Mouse (Mus musculus) heart, embryonic 14.5 days (tissue): ENCODE data around the gene Hivep3. TPM values are rescaled to one million over a fixed set of nuclear protein-coding genes. Genes with fewer than 3 reads are reported as not detected.
A peak's percentile ranks its signal among the peaks of the same experiment; 100 is the strongest.

Source experiments
- ATAC-seq: fragments of 200-750 bp; cut with Nextera tagmentation; 2 replicates; pipeline ENCODE4 v1.8.0; 2017; ENCODE audit warnings: low read depth, moderate TSS enrichment; ENCODE audit not compliant: insufficient number of reproducible peaks, insufficient read depth, low FRiP score
- H3K27ac ChIP-seq, 2 experiments: fragments of 200-500 bp in 1 of 2; fragments of 300-500 bp in 1 of 2; sonication (generic) in 1 of 2; replicated peaks in 1 of 2; 2 replicates each; pipeline ENCODE4 v1.5.1; 2012 to 2014; ENCODE audit warnings: low read depth in 2 of 2, low read length in 2 of 2, control low read depth in 1 of 2, mild to moderate bottlenecking in 1 of 2, mixed read lengths in 1 of 2; ENCODE audit not compliant: control insufficient read depth in 1 of 2, insufficient read depth in 1 of 2
- H3K27me3 ChIP-seq: fragments of 300-500 bp; sonication (generic); 2 replicates; pipeline ENCODE4 v1.6.1; 2014; ENCODE audit warnings: mild to moderate bottlenecking, low read length, control low read depth; ENCODE audit not compliant: control insufficient read depth, insufficient read depth
- H3K36me3 ChIP-seq: fragments of 300-500 bp; sonication (generic); 2 replicates; pipeline ENCODE4 v1.6.1; 2014; ENCODE audit warnings: mild to moderate bottlenecking, control low read depth, low read length, mixed read lengths; ENCODE audit not compliant: control insufficient read depth, insufficient read depth
- H3K4me1 ChIP-seq, 2 experiments: fragments of 200-500 bp in 1 of 2; fragments of 300-500 bp in 1 of 2; sonication (generic) in 1 of 2; 2 replicates each; pipeline ENCODE4 v1.6.1; 2012 to 2014; ENCODE audit warnings: low read length in 2 of 2, control low read depth in 1 of 2, mixed read lengths in 1 of 2; ENCODE audit not compliant: control insufficient read depth in 2 of 2, insufficient read depth in 2 of 2
- H3K4me2 ChIP-seq: fragments of 300-500 bp; sonication (generic); 2 replicates; pipeline ENCODE4 v1.6.1; 2014; ENCODE audit warnings: mild to moderate bottlenecking, low read length
- H3K4me3 ChIP-seq, 2 experiments: fragments of 200-500 bp in 1 of 2; fragments of 300-500 bp in 1 of 2; sonication (generic) in 1 of 2; 2 replicates each; pipeline ENCODE4 v1.5.1; 2012 to 2014; ENCODE audit warnings: low read length in 2 of 2, mild to moderate bottlenecking in 2 of 2, control low read depth in 1 of 2, low read depth in 1 of 2, moderate library complexity in 1 of 2; ENCODE audit not compliant: control insufficient read depth in 1 of 2, insufficient read depth in 1 of 2
- H3K9ac ChIP-seq: fragments of 300-500 bp; sonication (generic); 2 replicates; pipeline ENCODE4 v1.6.1; 2014; ENCODE audit warnings: mild to moderate bottlenecking, low read length
- H3K9me3 ChIP-seq: fragments of 300-500 bp; sonication (generic); 2 replicates; pipeline ENCODE4 v1.6.1; 2016; ENCODE audit warnings: low read length, control low read depth; ENCODE audit not compliant: control insufficient read depth
- WGBS: fragments of 180-500 bp; shearing (Covaris S2); extraction: QIAGEN DNeasy Blood & Tissue Kit; methylation state at CpG from one replicate; pipeline ENCODE4 v1.1.7; 2014; 5-methylcytosine and 5-hydroxymethylcytosine counted together
- polyA plus RNA-seq: library from polyadenylated mRNA; unstranded; fragments of >200 nt; fragmentation: Nextera tagmentation; extraction: Ambion mirVana; gene quantifications from 2 replicates; pipeline ENCODE4 v1.2.1, GENCODE M21; 2014

Hivep3 gene
- polyA plus RNA-seq, 1 experiment from 2014 or later, result 6.8 TPM

DNA sequence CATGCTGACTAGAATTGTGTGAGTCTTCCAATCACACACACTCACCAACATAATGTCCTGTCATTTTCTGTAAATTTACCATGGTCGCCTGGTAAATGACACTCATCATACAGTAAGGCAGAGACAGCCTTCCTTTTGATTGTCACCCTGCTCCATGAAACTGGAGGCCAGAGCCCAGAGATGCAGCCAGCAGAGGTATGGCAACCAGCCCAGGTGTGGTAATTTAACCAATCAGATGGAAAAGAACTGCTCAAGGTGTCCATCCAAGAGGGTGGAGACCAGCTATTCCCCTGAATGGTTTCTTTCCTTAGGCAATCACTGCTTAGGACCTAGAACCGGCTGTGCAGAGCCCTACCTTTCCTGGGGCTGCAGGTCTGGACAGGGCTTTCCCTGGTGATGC, 224.4 kb downstream of the Hivep3 start:
- Histone ChIP-seq H3K4me3 (no peak overlapping the region), H3K36me3 (no peaks in the 10 kb centered on the region), H3K27ac (no peak overlapping the region), H3K4me1 (peaks cover 28 to 34% of the 10 kb centered on the region in 2 experiments), H3K27me3 (no peaks in the 10 kb centered on the region), H3K9me3 (no peaks in the 10 kb centered on the region), H3K9ac (no peak overlapping the region), H3K4me2 (no peak overlapping the region)
- WGBS, result 89% methylated on average over 2 of the region's 2 CpGs
- ATAC-seq, result no peak

- ATAC-seq, result peak; percentile 79
- H3K9ac ChIP-seq, result 0 out of 2 replicates have a peak overlapping the region, but pooled peaks have one; percentile 10
- no peaks in the 10 kb centered on the region for H3K36me3 ChIP-seq
- H3K4me2 ChIP-seq, result peak overlapping the region; percentile 28
- peaks cover 33 to 36% of the 10 kb centered on the region in 2 experiments for H3K4me1 ChIP-seq
- no peak overlapping the region for H3K4me3 ChIP-seq
- peak overlapping the region; percentile 82 to 85 for H3K27ac ChIP-seq
- WGBS, result 2% methylated on average over 7 of the region's 7 CpGs
- no peaks in the 10 kb centered on the region for H3K27me3 ChIP-seq
- H3K9me3 ChIP-seq, result no peaks in the 10 kb centered on the region
Observed at GRCm38 (mm10) chr4:119959293-119959692, 225.7 kb downstream of the Hivep3 start.

GRCm38 (mm10) chr4:119959873-119960272, 226.3 kb downstream of the Hivep3 start:
- Histone ChIP-seq H3K4me2 (peak overlapping the region; percentile 28), H3K4me3 (no peak overlapping the region), H3K27me3 (no peaks in the 10 kb centered on the region), H3K4me1 (peaks cover 33 to 36% of the 10 kb centered on the region in 2 experiments), H3K9ac (0 out of 2 replicates have a peak overlapping the region, but pooled peaks have one; percentile 8), H3K27ac (peak overlapping the region; percentile 38 to 85), H3K36me3 (no peaks in the 10 kb centered on the region), H3K9me3 (no peaks in the 10 kb centered on the region)
- 70% methylated on average over 1 of the region's 1 CpGs for WGBS
- ATAC-seq, result no peak

DNA sequence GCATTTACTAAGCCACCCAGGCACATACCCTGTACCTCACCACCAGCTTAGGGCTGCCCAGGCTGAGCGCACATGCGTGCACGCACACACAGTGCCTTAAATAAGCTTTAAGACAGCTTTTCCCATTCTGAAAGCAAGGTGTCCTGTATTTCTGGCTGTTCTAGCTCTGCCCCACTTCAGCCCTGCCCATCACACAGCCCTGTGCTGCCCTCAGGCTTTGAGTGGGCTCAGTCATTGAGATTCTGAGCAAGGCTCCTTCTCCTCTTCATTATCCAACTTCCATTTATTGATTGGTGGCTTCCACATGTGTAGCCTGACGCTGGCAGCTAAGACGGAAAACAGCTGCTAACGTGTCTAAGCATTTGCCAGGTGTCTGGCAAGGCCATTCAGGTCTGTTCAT, 226.9 kb downstream of the Hivep3 start:
- Histone ChIP-seq H3K4me1 (peaks cover 35 to 37% of the 10 kb centered on the region in 2 experiments), H3K36me3 (no peaks in the 10 kb centered on the region), H3K4me2 (no peak overlapping the region), H3K27ac (no peak overlapping the region), H3K9ac (no peak overlapping the region), H3K4me3 (no peak overlapping the region), H3K27me3 (no peaks in the 10 kb centered on the region), H3K9me3 (no peaks in the 10 kb centered on the region)
- WGBS, result 82% methylated on average over 6 of the region's 6 CpGs
- ATAC-seq, result no peak

- 77% methylated on average over 5 of the region's 5 CpGs for WGBS
- H3K4me3 ChIP-seq, result no peak overlapping the region
- H3K4me2 ChIP-seq, result no peak overlapping the region
- no peak overlapping the region for H3K9ac ChIP-seq
- H3K9me3 ChIP-seq, result no peaks in the 10 kb centered on the region
- H3K4me1 ChIP-seq, result peaks cover 40 to 42% of the 10 kb centered on the region in 2 experiments
- no peaks in the 10 kb centered on the region for H3K27me3 ChIP-seq
- no peak for ATAC-seq
- H3K36me3 ChIP-seq, result no peaks in the 10 kb centered on the region
- no peak overlapping the region for H3K27ac ChIP-seq
Observed at GRCm38 (mm10) chr4:119961164-119961563, 227.6 kb downstream of the Hivep3 start.

DNA sequence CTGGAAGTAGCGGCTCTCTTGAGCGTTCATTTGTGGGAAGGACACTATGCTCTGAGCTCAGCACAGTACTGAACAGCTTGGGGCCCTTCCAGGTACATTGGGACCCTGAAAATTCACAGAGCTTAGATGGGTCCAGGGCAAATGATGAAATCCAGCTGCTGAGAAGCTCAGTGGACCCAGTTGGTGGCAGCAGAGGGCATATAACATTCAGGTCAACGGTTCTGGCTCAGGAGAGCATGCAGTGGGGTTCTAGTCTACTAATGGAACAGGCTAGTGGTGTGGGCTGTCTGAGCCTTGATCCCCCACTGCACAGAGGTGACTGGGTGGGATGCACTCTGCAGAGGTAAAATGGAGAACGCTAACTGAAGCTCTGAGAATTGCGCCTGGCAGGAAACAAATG, 228.5 kb downstream of the Hivep3 start:
- 75% methylated on average over 5 of the region's 5 CpGs for WGBS
- no peaks in the 10 kb centered on the region for H3K9me3 ChIP-seq
- no peak overlapping the region for H3K4me3 ChIP-seq

GRCm38 (mm10) chr4:119966105-119967072, 232.8 kb downstream of the Hivep3 start:
- WGBS, result 50% methylated on average over 20 of the region's 20 CpGs
- H3K4me3 ChIP-seq, result no peak overlapping the region
- peak; percentile 37; the same call in 1 of the 2 replicates for ATAC-seq
- peaks cover 32 to 44% of the 10 kb centered on the region in 2 experiments for H3K4me1 ChIP-seq
- H3K9ac ChIP-seq, result 0 out of 2 replicates have a peak overlapping the region, but pooled peaks have one; percentile 42
- H3K27ac ChIP-seq, result peak overlapping the region; percentile 15 to 41; a peak in 2 of 4 replicates
- peaks cover 2% of the 10 kb centered on the region; the same call in 1 of the 2 replicates for H3K27me3 ChIP-seq
- H3K36me3 ChIP-seq, result no peaks in the 10 kb centered on the region
- no peaks in the 10 kb centered on the region for H3K9me3 ChIP-seq
- H3K4me2 ChIP-seq, result no peak overlapping the region

More for the DNA sequence above, 228.5 kb downstream of the Hivep3 start:
- Histone ChIP-seq H3K27me3 (no peaks in the 10 kb centered on the region), H3K36me3 (no peaks in the 10 kb centered on the region), H3K9ac (no peak overlapping the region), H3K4me1 (peaks cover 49 to 51% of the 10 kb centered on the region in 2 experiments), H3K27ac (no peak overlapping the region), H3K4me2 (no peak overlapping the region)
- no peak for ATAC-seq
